Mouse (Mus musculus) embryonic facial prominence, embryonic 14.5 days (tissue): ENCODE results near the gene Alkbh6. TPM values are rescaled to one million over a fixed set of nuclear protein-coding genes. Genes with fewer than 3 reads are reported as not detected.
A peak's percentile ranks its signal among the peaks of the same experiment; 100 is the strongest.

Experiments
- ATAC-seq: fragments of 200-750 bp; cut with Nextera tagmentation; 2 replicates; pipeline ENCODE4 v1.8.0; 2017; ENCODE audit warnings: low read depth, moderate number of reproducible peaks, moderate TSS enrichment
- DNase-seq: peaks from one replicate; pipeline ENCODE4 v3.0.0-alpha.2; 2015; ENCODE audit warnings: low spot score
- H3K27ac ChIP-seq: fragments of 300-500 bp; sonication (generic); replicated peaks from 2 replicates; pipeline ENCODE4 v1.5.1; 2014; ENCODE audit warnings: low read depth, mild to moderate bottlenecking, low read length, moderate library complexity
- H3K27me3 ChIP-seq: fragments of 300-500 bp; sonication (generic); replicated peaks from 2 replicates; pipeline ENCODE4 v1.6.1; 2014; ENCODE audit warnings: low read length; ENCODE audit not compliant: control insufficient read depth, insufficient read depth
- H3K36me3 ChIP-seq: fragments of 300-500 bp; sonication (generic); 2 replicates; pipeline ENCODE4 v1.6.1; 2014; ENCODE audit warnings: low read length, mixed read lengths; ENCODE audit not compliant: control insufficient read depth, insufficient read depth
- H3K4me1 ChIP-seq: fragments of 300-500 bp; sonication (generic); 2 replicates; pipeline ENCODE4 v1.6.1; 2014; ENCODE audit warnings: antibody characterized with exemption, low read length; ENCODE audit not compliant: control insufficient read depth, insufficient read depth
- H3K4me2 ChIP-seq: fragments of 300-500 bp; sonication (generic); 2 replicates; pipeline ENCODE4 v1.6.1; 2014; ENCODE audit warnings: low read depth, mild to moderate bottlenecking, low read length, moderate library complexity, mixed read lengths
- H3K4me3 ChIP-seq: fragments of 300-500 bp; sonication (generic); 2 replicates; pipeline ENCODE4 v1.5.1; 2014; ENCODE audit warnings: low read depth, mild to moderate bottlenecking, low read length
- H3K9ac ChIP-seq: fragments of 300-500 bp; sonication (generic); 2 replicates; pipeline ENCODE4 v1.6.1; 2014; ENCODE audit warnings: low read depth, mild to moderate bottlenecking, low read length, moderate library complexity, mixed read lengths
- H3K9me3 ChIP-seq: fragments of 300-500 bp; sonication (generic); 2 replicates; pipeline ENCODE4 v1.6.1; 2016; ENCODE audit warnings: low read length; ENCODE audit not compliant: control insufficient read depth
- WGBS: fragments of 180-500 bp; shearing (Covaris S2); extraction: QIAGEN DNeasy Blood & Tissue Kit; methylation state at CpG from one replicate; pipeline ENCODE4 v1.1.7; 2014; 5-methylcytosine and 5-hydroxymethylcytosine counted together
- polyA plus RNA-seq: library from polyadenylated mRNA; unstranded; fragments of >200 nt; fragmentation: Nextera tagmentation; extraction: Ambion mirVana; gene quantifications from 2 replicates; pipeline ENCODE4 v1.2.1, GENCODE M21; 2014

Alkbh6 gene
- polyA plus RNA-seq, 1 experiment from 2014 or later = 72.3 TPM

DNA sequence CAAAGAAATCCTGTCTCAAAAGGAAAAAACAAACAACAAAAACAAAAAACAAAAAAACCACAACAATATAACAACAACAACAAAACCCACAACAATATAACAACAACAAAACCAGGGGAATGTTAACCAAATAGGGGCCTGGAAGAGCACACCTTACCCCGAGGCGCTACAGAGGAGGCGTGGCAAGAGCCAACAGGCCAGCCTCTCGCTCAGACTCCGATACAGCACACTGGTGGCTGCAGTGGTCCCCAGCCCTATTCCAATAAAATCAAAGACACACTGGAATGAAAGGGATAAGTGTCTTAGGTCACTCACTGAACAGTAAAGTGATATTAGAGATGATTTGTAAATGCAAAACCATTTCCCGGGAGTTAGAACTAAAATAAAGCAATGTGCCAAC lies 29.0 kb upstream of the Alkbh6 start:
- 0% methylated on average over 6 of the region's 6 CpGs for WGBS
- H3K4me3 ChIP-seq = peak overlapping the region; percentile 75
- ATAC-seq (no peak), DNase-seq (peak; percentile 19)
- 0 out of 2 replicates have a peak, but pooled peaks cover 4% of the 10 kb centered on the region for H3K4me1 ChIP-seq
- no peaks in the 10 kb centered on the region for H3K27me3 ChIP-seq
- H3K9me3 ChIP-seq = no peaks in the 10 kb centered on the region
- H3K4me2 ChIP-seq = peak overlapping the region; percentile 95
- peak overlapping the region; percentile 60; the same call in 1 of the 2 replicates for H3K9ac ChIP-seq
- no peaks in the 10 kb centered on the region for H3K36me3 ChIP-seq
- no peak overlapping the region; the same call in 1 of the 2 replicates for H3K27ac ChIP-seq

GRCm38 (mm10) chr7:30279951-30280669 lies 28.4 kb upstream of the Alkbh6 start, which contains the start of the genes Thap8 and Wdr62:
Gene Thap8 (plus strand): TSS chr7:30280094.
Gene Wdr62 (minus strand): TSS chr7:30280419.
- H3K9ac ChIP-seq = peak within 1 kb of the TSS; percentile 66
- 0 out of 2 replicates have a peak, but pooled peaks cover 4% of the 10 kb centered on the region for H3K4me1 ChIP-seq
- no peaks in the 10 kb centered on the region for H3K36me3 ChIP-seq
- H3K27me3 ChIP-seq = no peaks in the 10 kb centered on the region
- DNase-seq (peak; percentile 97), ATAC-seq (peak; percentile 96)
- H3K4me2 ChIP-seq = peak within 1 kb of the TSS; percentile 95
- peak within 1 kb of the TSS; percentile 75 for H3K4me3 ChIP-seq
- WGBS = under 1% methylated on average over 45 of the region's 49 CpGs
- peak within 1 kb of the TSS; percentile 95 for H3K27ac ChIP-seq
- H3K9me3 ChIP-seq = no peaks in the 10 kb centered on the region

DNA sequence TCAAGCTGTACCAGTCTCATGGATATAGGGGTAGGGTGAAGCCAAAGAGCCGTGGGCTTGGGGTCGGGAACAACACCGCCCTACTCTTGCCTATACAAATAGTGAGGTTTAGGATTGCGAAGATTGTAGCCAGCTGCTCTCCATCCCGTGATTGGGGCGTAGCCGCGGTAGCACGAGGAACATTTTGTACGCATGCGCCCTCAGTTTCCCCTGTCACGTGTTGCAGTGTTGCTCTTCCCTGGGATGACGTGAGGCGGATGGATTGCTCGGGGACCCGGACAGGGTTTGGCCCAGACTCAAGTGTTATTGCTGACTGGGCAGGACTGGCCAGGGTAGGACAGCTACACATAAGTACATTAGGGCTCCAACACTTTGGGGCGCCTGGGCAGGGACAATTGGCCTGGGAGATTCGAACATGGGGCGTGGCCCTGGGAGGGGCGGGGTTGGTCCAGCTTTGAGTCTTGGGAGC lies 27.8 kb upstream of the Alkbh6 start:
- peak; percentile 85 for ATAC-seq
- under 1% methylated on average over 19 of the region's 20 CpGs for WGBS
- H3K4me1 ChIP-seq = 0 out of 2 replicates have a peak, but pooled peaks cover 4% of the 10 kb centered on the region

GRCm38 (mm10) chr7:30281522-30281921 lies 27.0 kb upstream of the Alkbh6 start:
- WGBS = 75% methylated on average over 4 of the region's 4 CpGs
- Histone ChIP-seq H3K27me3 (no peaks in the 10 kb centered on the region), H3K9me3 (no peaks in the 10 kb centered on the region), H3K4me3 (peak overlapping the region; percentile 75; the same call in 1 of the 2 replicates), H3K36me3 (no peaks in the 10 kb centered on the region), H3K4me2 (peak overlapping the region; percentile 95; the same call in 1 of the 2 replicates), H3K9ac (no peak overlapping the region), H3K27ac (no peak overlapping the region), H3K4me1 (0 out of 2 replicates have a peak, but pooled peaks cover 4% of the 10 kb centered on the region)
- no peak for ATAC-seq
- DNase-seq = no peak

More for the DNA sequence above, 27.8 kb upstream of the Alkbh6 start:
- peak overlapping the region; percentile 95 for H3K27ac ChIP-seq
- DNase-seq = peak; percentile 96
- no peaks in the 10 kb centered on the region for H3K9me3 ChIP-seq
- H3K9ac ChIP-seq = peak overlapping the region; percentile 66
- no peaks in the 10 kb centered on the region for H3K36me3 ChIP-seq
- peak overlapping the region; percentile 95 for H3K4me2 ChIP-seq
- H3K27me3 ChIP-seq = no peaks in the 10 kb centered on the region
- H3K4me3 ChIP-seq = peak overlapping the region; percentile 75

- DNase-seq (no peak), ATAC-seq (no peak)
- 81% methylated on average over 7 of the region's 7 CpGs for WGBS
- Histone ChIP-seq H3K4me2 (no peak overlapping the region), H3K27ac (no peak overlapping the region), H3K36me3 (no peaks in the 10 kb centered on the region), H3K4me1 (0 out of 2 replicates have a peak, but pooled peaks cover 4% of the 10 kb centered on the region), H3K9ac (no peak overlapping the region), H3K27me3 (no peaks in the 10 kb centered on the region), H3K9me3 (no peaks in the 10 kb centered on the region), H3K4me3 (no peak overlapping the region)
Measured at GRCm38 (mm10) chr7:30282740-30283139, 25.8 kb upstream of the Alkbh6 start.

DNA sequence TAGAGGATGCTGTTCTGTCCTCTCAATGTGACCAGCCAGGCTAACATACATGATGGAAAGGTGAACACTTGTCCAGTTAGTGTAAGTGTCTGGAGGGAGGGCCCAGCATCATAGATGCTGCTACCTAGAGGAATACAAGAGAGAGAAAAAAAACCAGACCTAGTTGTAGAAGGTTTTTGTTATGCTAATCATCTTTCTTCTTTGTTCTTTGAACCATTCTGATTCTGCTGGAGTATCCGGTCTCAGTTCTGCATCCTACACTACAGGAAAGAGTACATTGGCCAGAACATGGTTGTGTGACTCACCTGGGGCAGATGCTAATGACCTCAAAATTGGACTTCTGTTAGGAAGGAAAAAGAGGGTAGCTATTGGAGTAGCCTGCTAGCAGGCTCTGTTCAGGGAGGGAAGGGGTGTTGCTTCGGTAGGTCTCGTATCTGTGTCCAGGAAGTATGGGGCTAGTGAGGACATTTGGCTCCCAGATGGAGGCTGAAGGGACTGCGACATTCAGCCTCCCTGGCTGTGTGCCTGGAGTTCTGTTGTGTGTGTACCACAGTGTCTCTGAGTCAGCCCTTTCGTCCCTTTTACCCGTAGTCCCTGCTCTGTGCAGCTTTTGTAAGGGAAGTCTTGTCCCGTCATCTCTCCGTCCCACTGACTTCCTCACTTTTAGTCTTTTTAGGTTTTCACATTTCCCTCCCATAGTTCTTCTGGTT lies 21.7 kb upstream of the Alkbh6 start:
- H3K36me3 ChIP-seq = no peaks in the 10 kb centered on the region
- WGBS = 54% methylated on average over 8 of the region's 8 CpGs
- H3K27ac ChIP-seq = no peak overlapping the region
- no peaks in the 10 kb centered on the region for H3K9me3 ChIP-seq
- no peaks in the 10 kb centered on the region for H3K27me3 ChIP-seq
- no peak overlapping the region for H3K4me2 ChIP-seq
- H3K4me3 ChIP-seq = no peak overlapping the region
- no peak for ATAC-seq
- H3K4me1 ChIP-seq = peaks cover 5% of the 10 kb centered on the region; the same call in 1 of the 2 replicates
- DNase-seq = peak; percentile 12
- H3K9ac ChIP-seq = no peak overlapping the region

GRCm38 (mm10) chr7:30288046-30288445 lies 20.5 kb upstream of the Alkbh6 start:
- no peak overlapping the region for H3K27ac ChIP-seq
- H3K27me3 ChIP-seq = no peaks in the 10 kb centered on the region
- H3K4me3 ChIP-seq = no peak overlapping the region
- 62% methylated on average over 6 of the region's 6 CpGs for WGBS
- DNase-seq = no peak
- no peaks in the 10 kb centered on the region for H3K9me3 ChIP-seq
- H3K4me1 ChIP-seq = peaks cover 5% of the 10 kb centered on the region
- no peak overlapping the region for H3K9ac ChIP-seq
- no peak for ATAC-seq
- H3K4me2 ChIP-seq = no peak overlapping the region
- H3K36me3 ChIP-seq = no peaks in the 10 kb centered on the region

DNA sequence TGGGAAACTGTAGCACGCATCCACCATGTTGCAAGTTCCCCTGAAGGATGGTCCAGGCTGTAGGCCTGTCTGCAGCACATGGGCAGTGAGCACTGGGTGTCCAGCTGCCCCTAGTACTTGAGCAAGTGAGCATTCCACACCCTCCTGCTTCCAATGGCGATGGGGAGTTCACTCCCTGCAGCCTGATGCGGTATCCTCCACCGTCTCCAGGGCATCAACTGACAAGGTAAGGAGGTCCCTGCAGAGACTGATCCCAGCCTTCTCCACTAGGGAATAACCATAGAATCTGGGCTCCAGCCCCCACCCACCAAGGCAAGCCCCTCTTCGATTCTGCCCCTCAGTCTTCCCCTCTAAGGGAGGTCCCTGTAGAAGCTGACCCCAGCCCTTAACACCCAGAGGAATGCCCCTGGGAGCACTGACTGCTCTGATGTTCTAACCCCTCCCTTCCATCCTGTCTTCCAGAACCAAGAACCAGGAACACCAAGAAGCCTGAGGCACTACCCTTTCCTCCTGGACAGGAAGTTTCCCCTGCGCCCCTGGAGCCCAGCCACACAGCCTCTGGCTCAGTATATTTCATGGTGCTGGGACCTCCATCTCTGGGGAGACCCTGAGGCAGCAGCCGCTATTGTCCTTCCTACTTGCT lies 19.3 kb upstream of the Alkbh6 start:
- Histone ChIP-seq H3K4me1 (peaks cover 5% of the 10 kb centered on the region), H3K27ac (0 out of 2 replicates have a peak overlapping the region, but pooled peaks have one; percentile 24), H3K9me3 (no peaks in the 10 kb centered on the region), H3K36me3 (peaks cover 8% of the 10 kb centered on the region), H3K27me3 (no peaks in the 10 kb centered on the region), H3K9ac (no peak overlapping the region), H3K4me3 (no peak overlapping the region), H3K4me2 (no peak overlapping the region)
- 58% methylated on average over 7 of the region's 7 CpGs for WGBS
- no peak for ATAC-seq
- DNase-seq = no peak
